8 mouse cellular contexts compared by ENCODE assay signal in genomic region chr19:5408057-5409001, GRCm38 (mm10). TPM values are rescaled to one million over a fixed set of nuclear protein-coding genes. Genes with fewer than 3 reads are reported as not detected.
DNase-seq lines count a peak whose midpoint lies in the region; ATAC-seq and TF ChIP-seq lines count a peak whose summit lies in the region.

No protein-coding gene starts in this region.

- no peak overlapping the region for H3K27ac ChIP-seq in hindbrain, embryonic 13.5 days
- H3K27ac ChIP-seq in lung, embryonic 16.5 days (ENCODE audit: low read length) = peak overlapping the region; percentile 25

- DNase-seq in adrenal gland, postnatal 10 days = peak; percentile 60
- DNase-seq in adrenal gland, postnatal 4 days (ENCODE audit: low spot score in 2 of 2) = no peak
- DNase-seq in layer of hippocampus, postnatal 10 days (ENCODE audit: low spot score in 2 of 2) = no peak
- DNase-seq in left cerebral cortex, postnatal 4 days = no peak

- 89% methylated on average over 13 of the region's 13 CpGs for WGBS in hindbrain, embryonic 13.5 days
- 70% methylated on average over 13 of the region's 13 CpGs for WGBS in lung, embryonic 16.5 days

- peak overlapping the region; percentile 73 for H3K4me2 ChIP-seq in hindbrain, embryonic 13.5 days
- H3K4me2 ChIP-seq in lung, embryonic 16.5 days (ENCODE audit: low read depth, low read length) = peak overlapping the region; percentile 67; the same call in 1 of the 2 replicates

- H3K36me3 ChIP-seq in E14TG2a.4 (ENCODE audit: insufficient read depth, low read length) = no peaks in the 10 kb centered on the region
- H3K36me3 ChIP-seq in hindbrain, embryonic 13.5 days = no peaks in the 10 kb centered on the region
- H3K36me3 ChIP-seq in lung, embryonic 16.5 days (ENCODE audit: control insufficient read depth, insufficient read depth, low read length) = no peaks in the 10 kb centered on the region

- 0 out of 2 replicates have a peak overlapping the region, but pooled peaks have one; percentile 17 for H3K4me3 ChIP-seq in E14TG2a.4 (replicated peaks; ENCODE audit: low read length)
- no peak overlapping the region for H3K4me3 ChIP-seq in hindbrain, embryonic 13.5 days
- no peak overlapping the region; the same call in 1 of the 2 replicates for H3K4me3 ChIP-seq in lung, embryonic 16.5 days (ENCODE audit: low read length)

- intact Hi-C loops in left cerebral cortex, postnatal 4 days (cut with DNase I) = no loop called here

- peaks cover 48% of the 10 kb centered on the region for H3K4me1 ChIP-seq in E14TG2a.4 (replicated peaks; ENCODE audit: low read depth, low read length)
- H3K4me1 ChIP-seq in hindbrain, embryonic 13.5 days (replicated peaks) = peaks cover 19% of the 10 kb centered on the region
- H3K4me1 ChIP-seq in lung, embryonic 16.5 days (replicated peaks; ENCODE audit: control insufficient read depth, insufficient read depth, low read length) = peaks cover 12% of the 10 kb centered on the region

- no peaks in the 10 kb centered on the region for H3K27me3 ChIP-seq in E14TG2a.4 (ENCODE audit: insufficient read depth, low read length)
- H3K27me3 ChIP-seq in hindbrain, embryonic 13.5 days = no peaks in the 10 kb centered on the region
- no peaks in the 10 kb centered on the region for H3K27me3 ChIP-seq in lung, embryonic 16.5 days (ENCODE audit: control insufficient read depth, insufficient read depth, low read depth, low read length)

- no peaks in the 10 kb centered on the region for H3K9me3 ChIP-seq in E14TG2a.4 (ENCODE audit: low read length)
- H3K9me3 ChIP-seq in hindbrain, embryonic 13.5 days = no peaks in the 10 kb centered on the region
- no peaks in the 10 kb centered on the region for H3K9me3 ChIP-seq in lung, embryonic 16.5 days (ENCODE audit: control insufficient read depth, low read length)

- TF ChIP-seq CTCF in E14TG2a.4 (conservative IDR thresholded peaks at IDR 0.05; ENCODE audit: low read length) = no peak

- H3K9ac ChIP-seq in hindbrain, embryonic 13.5 days = peak overlapping the region; percentile 85; the same call in 1 of the 2 replicates
- no peak overlapping the region for H3K9ac ChIP-seq in lung, embryonic 16.5 days (ENCODE audit: low read length)

- ATAC-seq in hindbrain, embryonic 13.5 days (ENCODE audit: low FRiP score) = no peak
- no peak for ATAC-seq in lung, embryonic 16.5 days (ENCODE audit: low read depth)
- ATAC-seq in erythroid progenitor cell, adult 5-6 weeks (replicated peaks; ENCODE audit: low FRiP score, poor library complexity, severe bottlenecking) = no peak

RNA-seq across cellular contexts. Expression of gene Tsga10ip, which starts 6.0 kb away (rescaled TPM):
- not detected for total RNA-seq in adrenal gland, postnatal 10 days (2021)
- total RNA-seq in adrenal gland, postnatal 4 days (2021) = not detected
- 0.18 TPM in 1 of 2 replicates, not detected in the other for polyA plus RNA-seq in hindbrain, embryonic 13.5 days (2015; fragmentation: Nextera tagmentation; extraction: Ambion mirVana)
- 1.3 and 1.5 TPM in 2 replicates for polyA plus RNA-seq in lung, embryonic 16.5 days (2015; fragmentation: Nextera tagmentation; extraction: Ambion mirVana)
- total RNA-seq in erythroid progenitor cell, adult 5-6 weeks (2015; ENCODE audit: low replicate concordance) = not detected in 2 replicates
- not detected in 2 replicates for total RNA-seq in erythroid progenitor cell, adult 5-6 weeks (2017; ENCODE audit: low replicate concordance)
- total RNA-seq in layer of hippocampus, postnatal 10 days (2021) = under 1 TPM in 1 of 2 experiments, not detected in 1; 0.85 TPM
- not detected for total RNA-seq in left cerebral cortex, postnatal 4 days (2021)

RNA-seq across cellular contexts. Expression of gene Drap1, which starts 16.4 kb away (rescaled TPM):
- 100 to 1,000 TPM; 246 to 264 TPM for total RNA-seq in adrenal gland, postnatal 10 days (2021)
- 100 to 1,000 TPM; 236 to 266 TPM for total RNA-seq in adrenal gland, postnatal 4 days (2021)
- polyA plus RNA-seq in hindbrain, embryonic 13.5 days (2015; fragmentation: Nextera tagmentation; extraction: Ambion mirVana) = 322 and 323 TPM in 2 replicates
- polyA plus RNA-seq in lung, embryonic 16.5 days (2015; fragmentation: Nextera tagmentation; extraction: Ambion mirVana) = 263 and 265 TPM in 2 replicates
- 22.3 and 31.0 TPM in 2 replicates for total RNA-seq in erythroid progenitor cell, adult 5-6 weeks (2015; ENCODE audit: low replicate concordance)
- 8.3 and 25.4 TPM in 2 replicates for total RNA-seq in erythroid progenitor cell, adult 5-6 weeks (2017; ENCODE audit: low replicate concordance)
- total RNA-seq in layer of hippocampus, postnatal 10 days (2021) = 100 to 1,000 TPM; 234 to 244 TPM
- total RNA-seq in left cerebral cortex, postnatal 4 days (2021) = 100 to 1,000 TPM; 256 to 263 TPM

RNA-seq across cellular contexts. Expression of gene AI837181, which starts 16.6 kb away (rescaled TPM):
- 10 to 100 TPM; 42.5 to 43.8 TPM for total RNA-seq in adrenal gland, postnatal 10 days (2021)
- 10 to 100 TPM; 55.1 to 56.7 TPM for total RNA-seq in adrenal gland, postnatal 4 days (2021)
- 68.5 and 69.7 TPM in 2 replicates for polyA plus RNA-seq in hindbrain, embryonic 13.5 days (2015; fragmentation: Nextera tagmentation; extraction: Ambion mirVana)
- 20.7 and 28.3 TPM in 2 replicates for polyA plus RNA-seq in lung, embryonic 16.5 days (2015; fragmentation: Nextera tagmentation; extraction: Ambion mirVana)
- 11.7 and 16.2 TPM in 2 replicates for total RNA-seq in erythroid progenitor cell, adult 5-6 weeks (2015; ENCODE audit: low replicate concordance)
- total RNA-seq in erythroid progenitor cell, adult 5-6 weeks (2017; ENCODE audit: low replicate concordance) = 1.9 and 13.7 TPM in 2 replicates
- 10 to 100 TPM; 55.7 to 57.5 TPM for total RNA-seq in layer of hippocampus, postnatal 10 days (2021)
- 10 to 100 TPM; 49.9 to 51.7 TPM for total RNA-seq in left cerebral cortex, postnatal 4 days (2021)

RNA-seq across cellular contexts. Expression of gene Sart1, which starts 19.8 kb away (rescaled TPM):
- total RNA-seq in adrenal gland, postnatal 10 days (2021) = 10 to 100 TPM; 63.6 to 65.1 TPM
- 100 to 1,000 TPM in 1 of 2 experiments, 10 to 100 TPM in 1; 98.7 to 123 TPM for total RNA-seq in adrenal gland, postnatal 4 days (2021)
- 72.1 and 73.0 TPM in 2 replicates for polyA plus RNA-seq in hindbrain, embryonic 13.5 days (2015; fragmentation: Nextera tagmentation; extraction: Ambion mirVana)
- 67.4 and 69.7 TPM in 2 replicates for polyA plus RNA-seq in lung, embryonic 16.5 days (2015; fragmentation: Nextera tagmentation; extraction: Ambion mirVana)
- 73.4 and 90.8 TPM in 2 replicates for total RNA-seq in erythroid progenitor cell, adult 5-6 weeks (2015; ENCODE audit: low replicate concordance)
- total RNA-seq in erythroid progenitor cell, adult 5-6 weeks (2017; ENCODE audit: low replicate concordance) = 62.2 and 94.3 TPM in 2 replicates
- total RNA-seq in layer of hippocampus, postnatal 10 days (2021) = 10 to 100 TPM; 84.3 to 95.6 TPM
- 100 to 1,000 TPM in 1 of 2 experiments, 10 to 100 TPM in 1; 84.2 to 101 TPM for total RNA-seq in left cerebral cortex, postnatal 4 days (2021)

RNA-seq across cellular contexts. Expression of gene Fosl1, which starts 39.0 kb away (rescaled TPM):
- total RNA-seq in adrenal gland, postnatal 10 days (2021) = under 1 TPM in 1 of 2 experiments, not detected in 1; 0.18 TPM
- total RNA-seq in adrenal gland, postnatal 4 days (2021) = under 1 TPM in 1 of 2 experiments, not detected in 1; 0.20 TPM
- 0.48 TPM in 1 of 2 replicates, not detected in the other for polyA plus RNA-seq in hindbrain, embryonic 13.5 days (2015; fragmentation: Nextera tagmentation; extraction: Ambion mirVana)
- not detected in 2 replicates for polyA plus RNA-seq in lung, embryonic 16.5 days (2015; fragmentation: Nextera tagmentation; extraction: Ambion mirVana)
- not detected in 2 replicates for total RNA-seq in erythroid progenitor cell, adult 5-6 weeks (2015; ENCODE audit: low replicate concordance)
- not detected in 2 replicates for total RNA-seq in erythroid progenitor cell, adult 5-6 weeks (2017; ENCODE audit: low replicate concordance)
- total RNA-seq in layer of hippocampus, postnatal 10 days (2021) = not detected
- not detected for total RNA-seq in left cerebral cortex, postnatal 4 days (2021)

Comparison
In these comparisons a context has a peak if more than half of its experiments do, and no peak if none do; other contexts are left out.
1. RNA of gene Drap1, which starts 16.4 kb away (total RNA-seq): 236 to 266 TPM in adrenal gland, postnatal 4 days, 246 to 264 TPM in adrenal gland, postnatal 10 days, 256 to 263 TPM in left cerebral cortex, postnatal 4 days and 234 to 244 TPM in layer of hippocampus, postnatal 10 days; 8.3 to 31.0 TPM in erythroid progenitor cell, adult 5-6 weeks; every median in the first group is over 4 times any median in the second.